Mouse (Mus musculus): Measurements from ENCODE around the gene Prkn. TPM values are rescaled to one million over a fixed set of nuclear protein-coding genes. Genes with fewer than 3 reads are reported as not detected.

Gene Prkn
- total RNA-seq, 1 experiment: 1.7 TPM

DNA sequence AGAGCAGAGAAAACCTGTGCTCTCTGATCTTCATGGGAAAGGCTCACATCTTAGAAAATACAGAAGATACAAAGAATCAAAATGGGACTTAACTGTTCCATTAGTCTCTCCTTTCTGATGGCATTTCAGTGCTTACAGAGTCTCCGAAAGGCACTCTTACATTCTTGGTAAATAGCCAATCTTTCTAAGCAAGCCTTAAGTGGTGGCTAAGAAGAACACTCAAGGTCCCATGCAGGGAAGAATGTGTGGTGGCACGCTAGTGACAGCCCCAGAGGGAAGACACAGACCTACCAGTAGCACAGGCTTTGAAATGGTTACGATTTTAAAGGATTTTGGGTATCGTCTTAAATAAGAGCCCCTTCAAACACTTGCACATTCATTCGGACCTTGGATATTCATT is 816.2 kb downstream of the Prkn start:
- no peak for DNase-seq (ENCODE audit: low read depth, low spot score)
- TF ChIP-seq MAFK (IDR thresholded peaks at IDR 0.05; ENCODE audit: insufficient read depth, low read depth, low read length) (no peak), ZNF384 (IDR thresholded peaks at IDR 0.05; ENCODE audit: low read depth, low read length) (no peak), ZC3H11A (IDR thresholded peaks at IDR 0.05; ENCODE audit: borderline replicate concordance, low read depth, low read length) (no peak), CHD2 (IDR thresholded peaks at IDR 0.05; ENCODE audit: low read depth, low read length) (no peak), HCFC1 (IDR thresholded peaks at IDR 0.05; ENCODE audit: borderline replicate concordance, insufficient read depth, low read length) (no peak)
- Histone ChIP-seq H3K9me3 (ENCODE audit: control insufficient read depth, insufficient read depth, low read depth, low read length) (no peaks in the 10 kb centered on the region), H3K4me1 (ENCODE audit: control insufficient read depth in 2 of 2, insufficient read depth in 2 of 2, low read length in 2 of 2, poor library complexity in 1 of 2) (no peaks in the 10 kb centered on the region), H3K4me3 (ENCODE audit: insufficient read depth in 1 of 2, low read depth in 1 of 2, low read length in 2 of 2, poor library complexity in 1 of 2, severe bottlenecking in 1 of 2) (no peak overlapping the region), H3K9ac (ENCODE audit: insufficient read depth, low read depth, low read length, poor library complexity, severe bottlenecking) (no peak overlapping the region), H3K27ac (ENCODE audit: insufficient read depth, low read depth, low read length, poor library complexity, severe bottlenecking) (no peak overlapping the region), H3K36me3 (ENCODE audit: control insufficient read depth, insufficient read depth, low read length, poor library complexity, severe bottlenecking) (no peaks in the 10 kb centered on the region)
- in situ Hi-C loops (cut with MboI; ENCODE audit: low sequenced_read_pairs in 2 of 2, unreplicated experiment in 2 of 2): no loop called here

DNA sequence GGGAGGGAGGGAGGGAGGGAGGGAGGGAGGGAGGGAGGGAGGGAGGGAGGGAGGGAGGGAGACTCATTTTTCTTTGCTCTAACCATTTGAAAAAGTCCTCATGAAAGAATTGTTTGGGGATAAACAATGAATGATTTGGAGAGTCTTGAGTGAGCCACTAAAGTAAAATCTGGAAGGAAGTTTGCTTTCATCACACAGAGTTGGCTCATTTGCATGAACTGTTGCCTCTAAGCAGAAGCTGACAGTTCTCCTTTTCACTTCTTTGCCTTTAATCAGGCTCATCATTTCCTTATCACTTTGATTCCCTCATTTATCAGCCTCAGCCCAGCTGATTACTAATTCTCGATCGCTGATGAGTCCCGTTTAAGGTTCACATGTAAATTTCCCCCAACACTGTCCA is 816.7 kb downstream of the Prkn start:
- TF ChIP-seq ZNF384 (IDR thresholded peaks at IDR 0.05; ENCODE audit: low read depth, low read length) (no peak), MAFK (IDR thresholded peaks at IDR 0.05; ENCODE audit: insufficient read depth, low read depth, low read length) (no peak), CHD2 (IDR thresholded peaks at IDR 0.05; ENCODE audit: low read depth, low read length) (no peak), ZC3H11A (IDR thresholded peaks at IDR 0.05; ENCODE audit: borderline replicate concordance, low read depth, low read length) (no peak), HCFC1 (IDR thresholded peaks at IDR 0.05; ENCODE audit: borderline replicate concordance, insufficient read depth, low read length) (no peak)
- Histone ChIP-seq H3K27ac (ENCODE audit: insufficient read depth, low read depth, low read length, poor library complexity, severe bottlenecking) (no peak overlapping the region), H3K4me1 (ENCODE audit: control insufficient read depth in 2 of 2, insufficient read depth in 2 of 2, low read length in 2 of 2, poor library complexity in 1 of 2) (no peaks in the 10 kb centered on the region), H3K9me3 (ENCODE audit: control insufficient read depth, insufficient read depth, low read depth, low read length) (no peaks in the 10 kb centered on the region), H3K36me3 (ENCODE audit: control insufficient read depth, insufficient read depth, low read length, poor library complexity, severe bottlenecking) (no peaks in the 10 kb centered on the region), H3K4me3 (ENCODE audit: insufficient read depth in 1 of 2, low read depth in 1 of 2, low read length in 2 of 2, poor library complexity in 1 of 2, severe bottlenecking in 1 of 2) (no peak overlapping the region), H3K9ac (ENCODE audit: insufficient read depth, low read depth, low read length, poor library complexity, severe bottlenecking) (no peak overlapping the region)
- in situ Hi-C loops (cut with MboI; ENCODE audit: low sequenced_read_pairs in 2 of 2, unreplicated experiment in 2 of 2): no loop called here
- no peak for DNase-seq (ENCODE audit: low read depth, low spot score)

DNA sequence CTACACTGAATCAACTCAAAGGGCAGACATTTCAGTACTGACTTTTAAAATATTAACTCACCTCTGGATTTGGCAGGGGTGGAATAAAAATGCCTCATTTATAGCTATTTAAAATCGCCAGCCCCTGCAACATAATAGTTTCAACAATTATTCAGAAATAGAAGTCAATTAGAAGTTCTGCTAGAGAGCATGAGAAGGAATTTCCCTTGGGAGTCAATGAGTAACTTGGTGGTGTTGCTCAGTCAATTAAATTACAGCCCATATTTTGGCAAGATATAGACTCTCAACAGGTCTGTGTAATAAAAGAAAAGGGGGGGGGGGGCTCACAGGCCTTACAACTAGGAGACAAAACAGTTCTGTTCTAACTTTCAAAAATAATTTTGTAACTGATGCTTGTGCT is 821.7 kb downstream of the Prkn start:
- Histone ChIP-seq H3K4me1 (ENCODE audit: control insufficient read depth in 2 of 2, insufficient read depth in 2 of 2, low read length in 2 of 2, poor library complexity in 1 of 2) (no peaks in the 10 kb centered on the region), H3K9me3 (ENCODE audit: control insufficient read depth, insufficient read depth, low read depth, low read length) (no peaks in the 10 kb centered on the region), H3K27ac (ENCODE audit: insufficient read depth, low read depth, low read length, poor library complexity, severe bottlenecking) (no peak overlapping the region), H3K36me3 (ENCODE audit: control insufficient read depth, insufficient read depth, low read length, poor library complexity, severe bottlenecking) (no peaks in the 10 kb centered on the region), H3K9ac (ENCODE audit: insufficient read depth, low read depth, low read length, poor library complexity, severe bottlenecking) (no peak overlapping the region), H3K4me3 (ENCODE audit: insufficient read depth in 1 of 2, low read depth in 1 of 2, low read length in 2 of 2, poor library complexity in 1 of 2, severe bottlenecking in 1 of 2) (no peak overlapping the region)
- DNase-seq (ENCODE audit: low read depth, low spot score): no peak
- TF ChIP-seq HCFC1 (IDR thresholded peaks at IDR 0.05; ENCODE audit: borderline replicate concordance, insufficient read depth, low read length): no peak
- no peak for TF ChIP-seq ZNF384 (IDR thresholded peaks at IDR 0.05; ENCODE audit: low read depth, low read length)
- TF ChIP-seq MAFK (IDR thresholded peaks at IDR 0.05; ENCODE audit: insufficient read depth, low read depth, low read length): no peak
- TF ChIP-seq ZC3H11A (IDR thresholded peaks at IDR 0.05; ENCODE audit: borderline replicate concordance, low read depth, low read length): no peak
- TF ChIP-seq CHD2 (IDR thresholded peaks at IDR 0.05; ENCODE audit: low read depth, low read length): no peak
- in situ Hi-C loops (cut with MboI; ENCODE audit: low sequenced_read_pairs in 2 of 2, unreplicated experiment in 2 of 2): no loop called here

DNA sequence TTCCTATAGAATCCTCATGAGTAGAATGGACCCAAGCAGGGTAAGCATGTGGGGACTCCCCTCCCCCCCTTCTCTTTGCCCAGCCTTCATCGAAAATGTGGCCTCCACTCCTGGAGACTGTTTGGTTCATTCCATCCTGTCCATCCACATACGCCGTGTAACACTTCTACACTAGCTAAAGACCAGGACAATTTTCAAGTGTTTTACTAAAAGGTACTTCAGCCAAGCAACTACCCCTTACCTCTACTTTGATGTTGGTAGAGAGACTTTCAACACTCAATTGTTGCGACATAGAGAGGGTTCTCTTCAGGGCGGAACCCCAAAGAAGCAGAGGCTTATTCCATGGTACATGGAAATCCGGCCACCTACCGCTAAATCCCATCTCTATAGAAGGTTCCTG is 823.3 kb downstream of the Prkn start:
- Histone ChIP-seq H3K9me3 (ENCODE audit: control insufficient read depth, insufficient read depth, low read depth, low read length) (no peaks in the 10 kb centered on the region), H3K9ac (ENCODE audit: insufficient read depth, low read depth, low read length, poor library complexity, severe bottlenecking) (no peak overlapping the region), H3K36me3 (ENCODE audit: control insufficient read depth, insufficient read depth, low read length, poor library complexity, severe bottlenecking) (no peaks in the 10 kb centered on the region), H3K27ac (ENCODE audit: insufficient read depth, low read depth, low read length, poor library complexity, severe bottlenecking) (no peak overlapping the region), H3K4me3 (ENCODE audit: insufficient read depth in 1 of 2, low read depth in 1 of 2, low read length in 2 of 2, poor library complexity in 1 of 2, severe bottlenecking in 1 of 2) (no peak overlapping the region), H3K4me1 (ENCODE audit: control insufficient read depth in 2 of 2, insufficient read depth in 2 of 2, low read length in 2 of 2, poor library complexity in 1 of 2) (peaks cover 0 to 3% of the 10 kb centered on the region in 2 experiments; a peak in 1 of 4 replicates)
- TF ChIP-seq HCFC1 (IDR thresholded peaks at IDR 0.05; ENCODE audit: borderline replicate concordance, insufficient read depth, low read length): no peak
- no peak for TF ChIP-seq ZNF384 (IDR thresholded peaks at IDR 0.05; ENCODE audit: low read depth, low read length)
- no peak for TF ChIP-seq ZC3H11A (IDR thresholded peaks at IDR 0.05; ENCODE audit: borderline replicate concordance, low read depth, low read length)
- no peak for TF ChIP-seq CHD2 (IDR thresholded peaks at IDR 0.05; ENCODE audit: low read depth, low read length)
- TF ChIP-seq MAFK (IDR thresholded peaks at IDR 0.05; ENCODE audit: insufficient read depth, low read depth, low read length): no peak
- in situ Hi-C loops (cut with MboI; ENCODE audit: low sequenced_read_pairs in 2 of 2, unreplicated experiment in 2 of 2): no loop called here
- no peak for DNase-seq (ENCODE audit: low read depth, low spot score)
